ENCODE assay signal across 8 mouse cellular contexts in the genomic region with DNA sequence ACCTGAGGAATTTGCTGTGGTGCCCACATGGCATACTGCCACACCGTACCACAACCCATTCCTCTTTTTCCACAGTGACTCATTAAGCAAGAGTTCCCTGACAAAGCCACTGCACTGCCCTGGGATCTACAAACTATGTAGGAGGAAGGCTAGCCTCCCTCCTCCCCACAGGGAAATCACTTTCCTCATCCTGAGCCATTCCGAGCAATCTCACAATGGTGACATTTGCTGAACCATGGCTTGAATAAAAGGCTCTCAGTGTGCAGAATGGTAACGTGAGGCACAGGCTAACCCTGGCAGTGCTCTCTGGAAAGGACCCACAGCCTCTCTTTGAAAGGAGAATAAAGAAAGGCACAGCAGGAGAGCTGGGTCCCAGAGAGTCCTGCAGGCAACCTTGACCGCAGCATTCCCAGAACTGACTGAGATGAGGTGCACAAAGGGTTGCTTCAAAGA. TPM values are rescaled to one million over a fixed set of nuclear protein-coding genes. Genes with fewer than 3 reads are reported as not detected.
DNase-seq lines count a peak whose midpoint lies in the region; ATAC-seq and TF ChIP-seq lines count a peak whose summit lies in the region.

No protein-coding gene starts in this region.

- no peaks in the 10 kb centered on the region for H3K9me3 ChIP-seq in lung, embryonic 14.5 days (ENCODE audit: low read depth, low read length)
- no peaks in the 10 kb centered on the region for H3K9me3 ChIP-seq in embryonic facial prominence, embryonic 13.5 days
- no peaks in the 10 kb centered on the region for H3K9me3 ChIP-seq in hindbrain, postnatal 0 days (ENCODE audit: low read length)
- H3K9me3 ChIP-seq in neural tube, embryonic 14.5 days (ENCODE audit: control insufficient read depth, low read length), result no peaks in the 10 kb centered on the region

- H3K4me1 ChIP-seq in lung, embryonic 14.5 days (ENCODE audit: insufficient read depth), result peaks cover 13% of the 10 kb centered on the region
- H3K4me1 ChIP-seq in embryonic facial prominence, embryonic 13.5 days, result peaks cover 21% of the 10 kb centered on the region
- no peaks in the 10 kb centered on the region for H3K4me1 ChIP-seq in hindbrain, postnatal 0 days (ENCODE audit: insufficient read depth, low read length)
- peaks cover 14% of the 10 kb centered on the region for H3K4me1 ChIP-seq in neural tube, embryonic 14.5 days (ENCODE audit: control insufficient read depth, insufficient read depth, low read length)

- no peak for TF ChIP-seq CTCF in lung, embryonic 14.5 days (IDR thresholded peaks at IDR 0.05; ENCODE audit: low read depth)
- no peak for TF ChIP-seq CTCF in hindbrain, postnatal 0 days (IDR thresholded peaks at IDR 0.05; ENCODE audit: low read depth)

- peak overlapping the region; percentile 97 for H3K27ac ChIP-seq in lung, embryonic 14.5 days (ENCODE audit: low read depth)
- H3K27ac ChIP-seq in embryonic facial prominence, embryonic 13.5 days, result peak overlapping the region; percentile 97
- H3K27ac ChIP-seq in hindbrain, postnatal 0 days, result peak overlapping the region; percentile 86; the same call in 1 of the 2 replicates
- H3K27ac ChIP-seq in neural tube, embryonic 14.5 days (ENCODE audit: low read depth, low read length), result peak overlapping the region; percentile 90; the same call in 1 of the 2 replicates

- no peak for DNase-seq in lung, embryonic 14.5 days
- DNase-seq in lung, postnatal 25 days (ENCODE audit: low spot score), result no peak
- DNase-seq in hindbrain, postnatal 0 days (ENCODE audit: low spot score), result no peak
- no peak for DNase-seq in ovary, postnatal 10 days (ENCODE audit: low spot score)
- DNase-seq in cerebellum, adult 11-12 months, result no peak

- ATAC-seq in lung, embryonic 14.5 days (ENCODE audit: insufficient read depth), result no peak
- no peak for ATAC-seq in embryonic facial prominence, embryonic 13.5 days (ENCODE audit: insufficient number of reproducible peaks, insufficient read depth, low FRiP score, low TSS enrichment, low read depth)
- ATAC-seq in hindbrain, postnatal 0 days, result no peak
- ATAC-seq in neural tube, embryonic 14.5 days (ENCODE audit: low read depth), result no peak
- ATAC-seq in megakaryocyte-erythroid progenitor cell, adult 5-6 weeks (replicated peaks; ENCODE audit: low FRiP score, low TSS enrichment, poor library complexity, severe bottlenecking), result no peak

- no peaks in the 10 kb centered on the region for H3K27me3 ChIP-seq in lung, embryonic 14.5 days (ENCODE audit: insufficient read depth, low read length)
- no peaks in the 10 kb centered on the region for H3K27me3 ChIP-seq in embryonic facial prominence, embryonic 13.5 days
- H3K27me3 ChIP-seq in hindbrain, postnatal 0 days (ENCODE audit: insufficient read depth, low read length), result no peaks in the 10 kb centered on the region
- H3K27me3 ChIP-seq in neural tube, embryonic 14.5 days (ENCODE audit: control insufficient read depth, insufficient read depth, low read length), result no peaks in the 10 kb centered on the region

- no peak overlapping the region for H3K4me3 ChIP-seq in lung, embryonic 14.5 days (ENCODE audit: low read depth, low read length)
- H3K4me3 ChIP-seq in embryonic facial prominence, embryonic 13.5 days, result no peak overlapping the region
- H3K4me3 ChIP-seq in hindbrain, postnatal 0 days (ENCODE audit: low read length), result no peak overlapping the region
- H3K4me3 ChIP-seq in neural tube, embryonic 14.5 days (ENCODE audit: low read depth, low read length), result peak overlapping the region; percentile 62; the same call in 1 of the 2 replicates

- peak overlapping the region; percentile 77 for H3K4me2 ChIP-seq in lung, embryonic 14.5 days
- H3K4me2 ChIP-seq in embryonic facial prominence, embryonic 13.5 days, result peak overlapping the region; percentile 72
- H3K4me2 ChIP-seq in hindbrain, postnatal 0 days (ENCODE audit: low read depth, low read length), result peak overlapping the region; percentile 61
- H3K4me2 ChIP-seq in neural tube, embryonic 14.5 days (ENCODE audit: low read depth, low read length), result peak overlapping the region; percentile 81; the same call in 1 of the 2 replicates

- H3K9ac ChIP-seq in lung, embryonic 14.5 days, result peak overlapping the region; percentile 60; the same call in 1 of the 2 replicates
- H3K9ac ChIP-seq in embryonic facial prominence, embryonic 13.5 days, result peak overlapping the region; percentile 94; the same call in 1 of the 2 replicates
- H3K9ac ChIP-seq in hindbrain, postnatal 0 days (replicated peaks; ENCODE audit: low read length), result no peak overlapping the region
- H3K9ac ChIP-seq in neural tube, embryonic 14.5 days (replicated peaks; ENCODE audit: low read depth, low read length), result no peak overlapping the region

- 45% methylated on average over 4 of the region's 4 CpGs for WGBS in lung, embryonic 14.5 days
- WGBS in embryonic facial prominence, embryonic 13.5 days, result 26% methylated on average over 4 of the region's 4 CpGs
- WGBS in hindbrain, postnatal 0 days, result 13% methylated on average over 4 of the region's 4 CpGs
- WGBS in neural tube, embryonic 14.5 days, result 7% methylated on average over 4 of the region's 4 CpGs

- H3K36me3 ChIP-seq in lung, embryonic 14.5 days (ENCODE audit: insufficient read depth), result peaks cover 12% of the 10 kb centered on the region
- peaks cover 9% of the 10 kb centered on the region for H3K36me3 ChIP-seq in embryonic facial prominence, embryonic 13.5 days
- H3K36me3 ChIP-seq in hindbrain, postnatal 0 days (ENCODE audit: insufficient read depth, low read length), result no peaks in the 10 kb centered on the region
- no peaks in the 10 kb centered on the region; the same call in 1 of the 2 replicates for H3K36me3 ChIP-seq in neural tube, embryonic 14.5 days (ENCODE audit: control insufficient read depth, insufficient read depth, low read length)

RNA-seq across cellular contexts. Expression of a gene that starts 1.6 kb away (rescaled TPM):
- polyA plus RNA-seq in lung, embryonic 14.5 days (2014; fragmentation: Nextera tagmentation; extraction: Ambion mirVana), result 843 and 848 TPM in 2 replicates
- polyA plus RNA-seq in embryonic facial prominence, embryonic 13.5 days (2015; fragmentation: Nextera tagmentation; extraction: Ambion mirVana), result 923 and 1,009 TPM in 2 replicates
- 965 and 1,051 TPM in 2 replicates for total RNA-seq in hindbrain, postnatal 0 days (2014; rRNA removed)
- 417 and 451 TPM in 2 replicates for polyA plus RNA-seq in hindbrain, postnatal 0 days (2015; fragmentation: Nextera tagmentation; extraction: Ambion mirVana)
- polyA plus RNA-seq in neural tube, embryonic 14.5 days (2014; fragmentation: Nextera tagmentation; extraction: Ambion mirVana), result 466 and 601 TPM in 2 replicates
- 92.3 and 119 TPM in 2 replicates for total RNA-seq in megakaryocyte-erythroid progenitor cell, adult 5-6 weeks (2014; fragmentation: Nextera tagmentation)
- total RNA-seq in megakaryocyte-erythroid progenitor cell, adult 5-6 weeks (2017), result 214 and 318 TPM in 2 replicates

RNA-seq across cellular contexts. Expression of a gene that starts 27.7 kb away (rescaled TPM):
- 18.1 TPM in 2 replicates for polyA plus RNA-seq in lung, embryonic 14.5 days (2014; fragmentation: Nextera tagmentation; extraction: Ambion mirVana)
- polyA plus RNA-seq in embryonic facial prominence, embryonic 13.5 days (2015; fragmentation: Nextera tagmentation; extraction: Ambion mirVana), result 8.6 and 10.4 TPM in 2 replicates
- 6.1 and 7.5 TPM in 2 replicates for total RNA-seq in hindbrain, postnatal 0 days (2014; rRNA removed)
- polyA plus RNA-seq in hindbrain, postnatal 0 days (2015; fragmentation: Nextera tagmentation; extraction: Ambion mirVana), result 6.2 and 6.8 TPM in 2 replicates
- polyA plus RNA-seq in neural tube, embryonic 14.5 days (2014; fragmentation: Nextera tagmentation; extraction: Ambion mirVana), result 8.1 and 11.7 TPM in 2 replicates
- total RNA-seq in megakaryocyte-erythroid progenitor cell, adult 5-6 weeks (2014; fragmentation: Nextera tagmentation), result 7.0 and 17.3 TPM in 2 replicates
- 9.3 and 14.4 TPM in 2 replicates for total RNA-seq in megakaryocyte-erythroid progenitor cell, adult 5-6 weeks (2017)

Comparison
In these comparisons a context has a peak if more than half of its experiments do, and no peak if none do; other contexts are left out.
1. H3K9ac ChIP-seq: peak in lung, embryonic 14.5 days (single experiment) and embryonic facial prominence, embryonic 13.5 days (single experiment); none in hindbrain, postnatal 0 days (single experiment) and neural tube, embryonic 14.5 days (single experiment).
2. Peak in every context shown above with its lines, with median percentiles within 50 percentile points of each other: H3K27ac ChIP-seq and H3K4me2 ChIP-seq.